Mouse (Mus musculus) megakaryocyte, embryonic 14.5 days (primary cell): Measurements from ENCODE around the gene Gm49384.

Experiments used
- FLI1 ChIP-seq: IDR thresholded peaks from 2 replicates; pipeline ENCODE4 v1.6.1; 2012; ENCODE audit warnings: low read length, inconsistent platforms, mixed read lengths
- GATA1 ChIP-seq: IDR thresholded peaks from 3 replicates; pipeline ENCODE4 v1.6.1; 2012; ENCODE audit warnings: mixed read lengths, low read length, inconsistent platforms, borderline replicate concordance

DNA sequence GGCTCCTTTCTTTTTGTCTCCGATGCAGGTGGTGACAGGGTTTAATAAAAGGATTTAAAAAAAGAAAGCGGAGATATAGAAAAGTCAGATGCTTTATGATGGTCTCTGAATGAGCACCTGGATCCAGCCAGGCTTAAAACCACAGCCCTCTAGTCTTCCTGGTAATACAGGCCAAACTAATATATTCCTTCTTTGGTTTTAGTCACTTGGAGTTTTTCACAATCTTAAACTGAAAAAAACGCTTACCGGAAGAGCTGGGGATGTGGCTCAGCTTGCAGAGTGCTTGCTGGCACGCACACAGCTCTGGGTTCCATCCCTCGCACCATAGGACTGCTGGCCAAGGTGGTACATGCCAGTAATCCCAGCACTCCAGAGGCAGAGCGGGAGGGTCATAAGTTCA, 12.5 kb upstream of the Gm49384 start:
- TF ChIP-seq GATA1 = no peak
- TF ChIP-seq FLI1 = no peak
